Mouse (Mus musculus): ENCODE results near the gene Rap2b.

Rap2b gene

DNA sequence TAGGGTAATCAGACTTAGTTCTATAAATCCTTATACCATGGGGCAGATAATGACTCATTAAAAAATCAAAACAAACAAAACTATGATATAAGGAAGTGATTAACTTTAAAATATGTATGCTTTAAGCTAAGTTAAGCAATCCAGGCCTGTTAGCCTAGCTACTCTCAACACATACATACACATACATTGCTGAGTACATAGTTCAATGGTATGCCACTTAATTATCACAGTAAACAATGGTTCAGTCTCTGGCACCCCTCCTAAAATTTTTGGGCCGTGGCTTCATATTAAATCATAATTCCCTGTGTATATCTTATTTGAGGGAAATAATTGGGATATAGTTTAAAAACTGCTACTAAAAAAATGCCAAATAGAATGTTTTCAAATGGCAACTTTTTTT, at the start of gene Rap2b:
Gene Rap2b (plus strand): TSS at position 301 of the 400 bp plus-strand sequence.
- DNase-seq (ENCODE audit: extremely low spot score) = no peak

DNA sequence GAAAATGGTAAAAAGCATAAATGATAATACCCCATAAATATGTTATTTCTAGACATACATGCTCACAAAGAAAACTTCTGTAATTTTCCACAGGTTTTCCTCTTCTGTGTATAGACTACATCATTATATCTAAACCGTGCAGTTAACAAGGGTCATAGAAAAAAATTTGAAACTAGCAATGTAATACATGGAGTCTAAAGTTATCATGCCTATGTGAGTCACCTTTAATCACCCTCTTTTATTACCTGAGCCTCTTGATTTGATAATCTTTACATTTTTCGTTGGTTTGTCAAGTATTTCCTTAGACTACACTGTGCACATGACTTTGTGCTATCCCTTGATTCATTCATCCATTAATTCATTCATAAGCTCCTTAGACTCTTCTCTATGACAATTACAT, 46.4 kb upstream of the Rap2b start:
- DNase-seq (ENCODE audit: extremely low spot score) = no peak

DNA sequence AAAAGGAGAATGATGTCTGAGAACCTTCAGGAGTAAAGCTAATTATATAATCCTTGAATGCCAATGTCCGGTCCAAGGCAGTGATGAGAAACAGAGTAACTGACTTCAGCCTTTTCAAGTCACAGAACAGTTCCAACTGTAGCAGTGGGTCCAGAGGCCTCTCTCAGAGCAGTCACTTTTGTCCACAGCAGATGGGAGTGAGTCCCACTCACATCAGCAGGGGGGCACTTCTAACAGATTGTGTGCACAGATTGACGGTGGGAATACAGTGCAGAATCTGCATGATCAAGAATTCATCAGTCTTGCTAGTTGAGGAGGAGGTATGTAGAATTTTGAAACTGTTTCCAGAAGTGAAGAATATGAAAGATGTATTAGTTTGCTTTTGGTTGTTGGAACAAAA, 41.4 kb upstream of the Rap2b start:
- DNase-seq (ENCODE audit: extremely low spot score) = no peak

- no peak for DNase-seq (ENCODE audit: extremely low spot score)
These were observed 39.8 kb upstream of the Rap2b start for GRCm38 (mm10) chr3:61321632-61322031.

- no peak for DNase-seq (ENCODE audit: extremely low spot score)
These were observed 25.2 kb upstream of the Rap2b start for GRCm38 (mm10) chr3:61336205-61336604.

- DNase-seq (ENCODE audit: extremely low spot score) = no peak
These were observed 24.2 kb upstream of the Rap2b start for GRCm38 (mm10) chr3:61337230-61337629.

- DNase-seq (ENCODE audit: extremely low spot score) = no peak
These were observed 21.1 kb upstream of the Rap2b start for GRCm38 (mm10) chr3:61340321-61340720.

DNA sequence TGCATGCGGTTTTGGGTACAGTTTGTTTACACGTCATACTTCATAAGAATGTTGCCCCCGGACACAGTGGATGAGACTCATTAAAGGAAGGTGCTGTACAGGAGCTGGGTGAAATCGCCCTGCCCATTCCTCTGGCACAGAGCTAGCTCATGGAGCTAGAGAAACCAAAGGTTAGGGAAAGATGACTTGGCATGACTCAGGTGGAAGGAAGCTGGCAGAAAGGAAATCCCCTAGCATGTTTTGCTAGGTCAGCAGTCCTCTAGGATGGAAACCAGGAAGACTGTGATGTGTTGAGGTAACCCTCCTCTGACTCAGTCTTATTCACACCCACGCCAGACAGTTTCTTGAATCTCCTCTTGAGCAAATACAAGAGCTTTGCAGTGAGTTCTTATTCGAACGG, 17.4 kb upstream of the Rap2b start:
- DNase-seq (ENCODE audit: extremely low spot score) = no peak

- no peak for DNase-seq (ENCODE audit: extremely low spot score)
These were observed 15.8 kb upstream of the Rap2b start for GRCm38 (mm10) chr3:61345636-61346035.

DNA sequence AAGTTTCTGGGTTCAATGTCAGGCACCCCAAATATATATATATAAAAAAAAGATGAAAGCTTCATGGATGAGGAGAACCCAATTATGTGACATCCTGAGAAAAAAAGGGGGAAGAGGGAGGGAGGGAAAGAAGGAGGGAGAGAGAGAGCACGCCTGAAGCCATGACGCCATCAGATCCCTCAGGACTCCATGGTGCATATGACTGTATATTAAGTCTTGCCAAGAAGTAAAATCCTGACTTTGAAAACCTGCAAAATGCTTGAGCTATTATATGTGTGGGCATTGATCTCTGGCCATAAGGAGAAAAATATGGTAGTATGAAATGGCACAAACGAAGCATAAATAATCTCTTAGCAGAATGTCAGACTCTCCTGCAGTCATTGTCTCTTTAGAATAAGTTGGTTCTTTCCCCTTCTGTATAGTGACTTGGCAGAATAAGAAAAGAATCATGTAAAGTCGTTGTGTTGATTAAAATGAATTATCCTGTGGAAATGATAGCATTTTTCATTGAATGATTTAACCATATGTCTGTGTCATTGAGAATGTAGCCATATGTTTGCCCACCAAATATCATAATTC, 13.3 kb upstream of the Rap2b start:
- no peak for DNase-seq (ENCODE audit: extremely low spot score)

DNA sequence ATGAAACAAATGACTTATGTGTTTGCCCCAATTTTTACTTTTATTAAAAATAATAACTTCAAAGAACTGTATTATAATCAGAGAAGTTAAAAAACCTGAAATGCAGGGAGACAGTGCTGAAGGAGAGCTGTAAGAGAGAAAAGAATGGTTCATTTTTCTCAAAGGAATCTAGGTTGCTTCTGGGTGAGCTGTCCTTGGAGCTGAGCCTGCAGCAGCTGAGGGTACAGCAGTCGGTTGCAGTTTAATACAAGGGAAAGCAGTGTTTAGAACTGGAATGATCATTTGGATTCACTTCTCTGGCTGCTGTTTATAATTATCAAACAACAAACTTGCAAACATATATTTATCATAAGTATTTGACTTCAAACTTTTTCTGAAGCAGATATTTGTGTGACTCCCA, 12.0 kb upstream of the Rap2b start:
- DNase-seq (ENCODE audit: extremely low spot score) = no peak

DNA sequence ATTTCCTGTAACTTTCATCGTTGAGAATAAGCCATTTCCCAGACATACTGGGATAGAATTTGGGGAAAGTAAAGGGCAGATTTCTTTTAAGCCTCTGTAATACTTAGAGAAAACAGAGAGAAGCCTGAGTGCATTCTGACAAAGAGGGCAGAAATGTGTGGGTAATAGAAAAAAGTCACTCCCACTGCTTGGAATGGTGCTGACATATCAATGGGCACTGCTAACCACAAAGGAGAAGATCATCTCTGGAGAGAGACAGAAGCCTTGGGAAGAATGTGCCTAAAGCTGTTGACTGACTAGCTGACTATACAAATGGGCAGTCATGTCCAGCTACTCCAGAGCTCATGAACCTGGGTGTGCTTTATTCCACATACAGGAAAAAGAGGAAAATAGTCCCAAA, 6.0 kb upstream of the Rap2b start:
- DNase-seq (ENCODE audit: extremely low spot score) = no peak

GRCm38 (mm10) chr3:61358107-61358506, 3.3 kb upstream of the Rap2b start:
- no peak for DNase-seq (ENCODE audit: extremely low spot score)

- no peak for DNase-seq (ENCODE audit: extremely low spot score)
These were observed 2.6 kb upstream of the Rap2b start for GRCm38 (mm10) chr3:61358756-61359293.

DNA sequence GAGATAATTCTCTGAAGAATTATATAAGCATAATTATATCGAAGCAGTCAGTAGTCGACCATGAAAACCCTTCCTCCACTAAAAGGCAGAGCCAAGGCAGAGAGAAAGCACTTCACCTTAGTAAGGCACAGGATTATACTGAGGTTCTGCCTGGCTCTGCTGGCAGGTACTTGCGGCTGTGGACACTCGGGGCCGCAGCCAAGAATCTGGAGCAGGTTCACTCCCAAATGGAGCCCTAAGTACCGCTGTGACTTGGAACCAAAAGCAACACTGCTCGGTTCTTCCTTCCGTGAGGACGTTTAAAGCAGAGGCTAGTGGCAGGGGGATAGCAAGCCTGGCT, 1.4 kb downstream of the Rap2b start:
- no peak for DNase-seq (ENCODE audit: extremely low spot score)

- DNase-seq (ENCODE audit: extremely low spot score) = peak; percentile 93
These were observed 1.9 kb downstream of the Rap2b start for GRCm38 (mm10) chr3:61363161-61363988.

DNA sequence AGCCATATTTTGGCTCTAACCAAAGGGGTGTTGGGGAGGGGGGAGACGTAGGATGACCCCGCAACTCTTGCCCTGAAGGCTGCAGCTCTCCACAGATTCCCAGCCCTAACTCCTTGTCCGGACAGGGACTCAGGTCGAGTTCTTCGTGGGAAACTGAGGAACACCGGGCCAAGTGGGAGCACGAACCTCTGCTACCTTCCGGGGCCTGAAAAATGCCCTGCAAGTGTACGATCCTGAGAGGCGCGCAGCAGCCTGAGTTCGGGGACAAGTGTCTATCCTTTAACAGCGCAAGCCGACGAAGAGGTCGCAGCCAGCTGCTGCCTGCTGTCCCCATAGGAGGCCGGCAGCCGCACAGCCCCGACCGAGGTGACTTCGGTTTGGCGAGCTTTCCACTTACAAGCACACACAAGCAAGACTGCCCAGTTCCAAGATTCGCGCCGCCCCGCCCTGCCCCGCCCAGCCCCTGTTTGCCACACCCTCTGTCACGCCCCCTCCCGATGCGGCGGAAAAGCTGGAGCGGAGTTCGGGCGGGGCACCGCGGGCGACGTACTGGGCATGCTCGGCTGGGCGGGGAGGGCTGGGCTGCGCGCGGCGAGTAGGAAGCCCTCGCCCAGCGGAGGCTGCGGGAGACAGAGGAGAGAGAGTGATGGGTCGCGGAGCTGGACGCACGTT, 2.7 kb downstream of the Rap2b start:
- peak; percentile 97 for DNase-seq (ENCODE audit: extremely low spot score)

DNA sequence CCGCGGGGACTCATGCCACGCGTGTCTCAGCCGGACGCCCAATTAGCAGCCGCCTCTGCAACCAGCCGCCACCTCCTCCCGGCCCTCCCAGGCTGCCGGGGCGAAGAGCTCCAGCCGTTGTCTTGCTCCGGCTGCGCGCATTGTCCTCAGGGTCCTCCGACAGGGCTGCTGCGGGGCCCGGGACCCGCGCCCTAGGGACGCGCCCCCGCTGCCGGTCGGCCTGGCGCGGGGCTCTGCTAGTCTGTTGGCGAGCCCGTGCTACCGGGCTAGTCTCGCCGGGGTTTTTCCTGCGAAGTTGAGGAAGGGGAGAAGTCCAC, 3.2 kb downstream of the Rap2b start:
- no peak for DNase-seq (ENCODE audit: extremely low spot score)

- DNase-seq (ENCODE audit: extremely low spot score) = peak; percentile 61
These were observed 3.7 kb downstream of the Rap2b start for GRCm38 (mm10) chr3:61364978-61365778.

- DNase-seq (ENCODE audit: extremely low spot score) = no peak
These were observed 4.4 kb downstream of the Rap2b start, which contains the start of gene B430305J03Rik for GRCm38 (mm10) chr3:61365779-61366373. Gene B430305J03Rik (minus strand): TSS chr3:61365951.

- DNase-seq (ENCODE audit: extremely low spot score) = no peak
These were observed 7.0 kb downstream of the Rap2b start for GRCm38 (mm10) chr3:61368446-61368845.

- DNase-seq (ENCODE audit: extremely low spot score) = no peak
These were observed 14.6 kb downstream of the Rap2b start for GRCm38 (mm10) chr3:61376001-61376400.
